Mouse (Mus musculus) midbrain, embryonic 16.5 days (tissue): ENCODE measurements around the gene Ceacam1. TPM values are rescaled to one million over a fixed set of nuclear protein-coding genes. Genes with fewer than 3 reads are reported as not detected.

Source experiments
- ATAC-seq: fragments of 200-750 bp; cut with Nextera tagmentation; 2 replicates; pipeline ENCODE4 v1.8.0; 2017; ENCODE audit warnings: moderate TSS enrichment
- H3K27ac ChIP-seq: fragments of 300-500 bp; sonication (generic); 2 replicates; pipeline ENCODE4 v1.5.1; 2014; ENCODE audit warnings: mild to moderate bottlenecking, low read length, mixed read lengths
- H3K27me3 ChIP-seq: fragments of 300-500 bp; sonication (generic); 2 replicates; pipeline ENCODE4 v1.6.1; 2014; ENCODE audit warnings: low read depth, low read length, mixed read lengths; ENCODE audit not compliant: control insufficient read depth, insufficient read depth
- H3K36me3 ChIP-seq: fragments of 300-500 bp; sonication (generic); 2 replicates; pipeline ENCODE4 v1.6.1; 2014; ENCODE audit warnings: mild to moderate bottlenecking, low read length, moderate library complexity, mixed read lengths; ENCODE audit not compliant: control insufficient read depth, insufficient read depth
- H3K4me1 ChIP-seq: fragments of 300-500 bp; sonication (generic); 2 replicates; pipeline ENCODE4 v1.6.1; 2014; ENCODE audit warnings: mild to moderate bottlenecking, low read length, mixed read lengths; ENCODE audit not compliant: control insufficient read depth, insufficient read depth
- H3K4me2 ChIP-seq: fragments of 300-500 bp; sonication (generic); 2 replicates; pipeline ENCODE4 v1.6.1; 2014; ENCODE audit warnings: mild to moderate bottlenecking, low read length, mixed read lengths
- H3K4me3 ChIP-seq: fragments of 300-500 bp; sonication (generic); 2 replicates; pipeline ENCODE4 v1.5.1; 2014; ENCODE audit warnings: low read depth, mild to moderate bottlenecking, low read length, moderate library complexity, mixed read lengths
- H3K9ac ChIP-seq: fragments of 300-500 bp; sonication (generic); 2 replicates; pipeline ENCODE4 v1.6.1; 2014; ENCODE audit warnings: low read depth, low read length, mixed read lengths
- H3K9me3 ChIP-seq: fragments of 300-500 bp; sonication (generic); replicated peaks from 2 replicates; pipeline ENCODE4 v1.6.1; 2014; ENCODE audit warnings: mild to moderate bottlenecking, low read length, mixed read lengths; ENCODE audit not compliant: control insufficient read depth, poor library complexity, severe bottlenecking
- WGBS: fragments of 180-500 bp; shearing (Covaris S2); extraction: QIAGEN DNeasy Blood & Tissue Kit; methylation state at CpG from one replicate; pipeline ENCODE4 v1.1.7; 2014; 5-methylcytosine and 5-hydroxymethylcytosine counted together
- polyA plus RNA-seq: library from polyadenylated mRNA; unstranded; fragments of >200 nt; fragmentation: Nextera tagmentation; extraction: Ambion mirVana; gene quantifications from 2 replicates; pipeline ENCODE4 v1.2.1, GENCODE M21; 2015

Ceacam1 gene
- polyA plus RNA-seq, 1 experiment from 2014 or later, result 0.87 TPM

GRCm38 (mm10) chr7:25424429-25424828 lies 53.0 kb downstream of the Ceacam1 start:
- WGBS, result 34% methylated on average over 4 of the region's 4 CpGs
- ATAC-seq, result peak; percentile 67
- no peak overlapping the region for H3K27ac ChIP-seq

GRCm38 (mm10) chr7:25422286-25422841 lies 55.0 kb downstream of the Ceacam1 start:
- H3K9ac ChIP-seq, result no peak overlapping the region
- no peak overlapping the region for H3K4me3 ChIP-seq
- H3K4me2 ChIP-seq, result no peak overlapping the region
- no peak overlapping the region for H3K27ac ChIP-seq
- no peak for ATAC-seq
- WGBS, result 73% methylated on average over 16 of the region's 16 CpGs
- no peaks in the 10 kb centered on the region for H3K27me3 ChIP-seq
- no peaks in the 10 kb centered on the region for H3K36me3 ChIP-seq
- no peaks in the 10 kb centered on the region for H3K4me1 ChIP-seq
- no peaks in the 10 kb centered on the region for H3K9me3 ChIP-seq

More at GRCm38 (mm10) chr7:25424429-25424828, 53.0 kb downstream of the Ceacam1 start:
- no peaks in the 10 kb centered on the region for H3K36me3 ChIP-seq
- no peaks in the 10 kb centered on the region for H3K9me3 ChIP-seq
- no peaks in the 10 kb centered on the region for H3K27me3 ChIP-seq
- H3K4me1 ChIP-seq, result no peaks in the 10 kb centered on the region
- H3K4me2 ChIP-seq, result no peak overlapping the region
- H3K9ac ChIP-seq, result no peak overlapping the region
- no peak overlapping the region for H3K4me3 ChIP-seq

GRCm38 (mm10) chr7:25419943-25420342 lies 57.5 kb downstream of the Ceacam1 start:
- Histone ChIP-seq H3K9me3 (no peaks in the 10 kb centered on the region), H3K9ac (no peak overlapping the region), H3K4me3 (no peak overlapping the region), H3K27me3 (no peaks in the 10 kb centered on the region), H3K4me1 (no peaks in the 10 kb centered on the region), H3K4me2 (no peak overlapping the region), H3K27ac (no peak overlapping the region), H3K36me3 (no peaks in the 10 kb centered on the region)
- 92% methylated on average over 4 of the region's 4 CpGs for WGBS
- ATAC-seq, result no peak

- no peaks in the 10 kb centered on the region for H3K36me3 ChIP-seq
- H3K4me3 ChIP-seq, result no peak overlapping the region
- H3K4me2 ChIP-seq, result no peak overlapping the region
- no peaks in the 10 kb centered on the region for H3K4me1 ChIP-seq
- no peaks in the 10 kb centered on the region for H3K9me3 ChIP-seq
- WGBS, result 79% methylated on average over 8 of the region's 8 CpGs
- no peak overlapping the region for H3K9ac ChIP-seq
- no peaks in the 10 kb centered on the region for H3K27me3 ChIP-seq
- no peak for ATAC-seq
- no peak overlapping the region for H3K27ac ChIP-seq
Measured at GRCm38 (mm10) chr7:25419536-25419935, 57.9 kb downstream of the Ceacam1 start.

- whole genome bisulfite sequencing, result 68% methylated on average over 1 of the region's 1 CpGs
Measured at GRCm38 (mm10) chr7:25417597-25417996, 59.8 kb downstream of the Ceacam1 start.

GRCm38 (mm10) chr7:25412833-25413441 lies 64.5 kb downstream of the Ceacam1 start, which contains the start of gene Cxcl17:
TSS of gene Cxcl17 (minus strand) at chr7:25412886.
- H3K4me2 ChIP-seq, result no peak within 1 kb of the TSS
- H3K27ac ChIP-seq, result no peak within 1 kb of the TSS
- ATAC-seq, result no peak
- H3K27me3 ChIP-seq, result no peaks in the 10 kb centered on the region
- H3K9ac ChIP-seq, result no peak within 1 kb of the TSS
- no peaks in the 10 kb centered on the region for H3K4me1 ChIP-seq
- H3K9me3 ChIP-seq, result no peaks in the 10 kb centered on the region
- 58% methylated on average over 7 of the region's 7 CpGs for WGBS
- no peak within 1 kb of the TSS for H3K4me3 ChIP-seq
- H3K36me3 ChIP-seq, result no peaks in the 10 kb centered on the region

More at GRCm38 (mm10) chr7:25417597-25417996, 59.8 kb downstream of the Ceacam1 start:
- H3K9ac ChIP-seq, result no peak overlapping the region
- H3K4me1 ChIP-seq, result no peaks in the 10 kb centered on the region
- no peak overlapping the region for H3K27ac ChIP-seq
- no peaks in the 10 kb centered on the region for H3K9me3 ChIP-seq
- no peaks in the 10 kb centered on the region for H3K36me3 ChIP-seq
- H3K27me3 ChIP-seq, result no peaks in the 10 kb centered on the region
- no peak for ATAC-seq
- H3K4me3 ChIP-seq, result no peak overlapping the region
- no peak overlapping the region for H3K4me2 ChIP-seq

GRCm38 (mm10) chr7:25411861-25412260 lies 65.5 kb downstream of the Ceacam1 start:
- Histone ChIP-seq H3K36me3 (no peaks in the 10 kb centered on the region), H3K9ac (no peak overlapping the region), H3K4me2 (no peak overlapping the region), H3K27ac (no peak overlapping the region), H3K4me1 (no peaks in the 10 kb centered on the region), H3K27me3 (no peaks in the 10 kb centered on the region), H3K4me3 (no peak overlapping the region), H3K9me3 (no peaks in the 10 kb centered on the region)
- WGBS, result 91% methylated on average over 3 of the region's 3 CpGs
- ATAC-seq, result no peak

Other genes starting within 250 kb of the Ceacam1 start
- 16.2 and 17.8 TPM in 2 replicates for gene Gsk3a, start 239.8 kb downstream of the Ceacam1 start, polyA plus RNA-seq
- gene Erf, start 226.8 kb downstream of the Ceacam1 start, polyA plus RNA-seq, result 2.3 and 2.8 TPM in 2 replicates
- gene Cic, start 209.9 kb downstream of the Ceacam1 start, polyA plus RNA-seq, result 33.8 and 38.8 TPM in 2 replicates
- gene Pafah1b3, start 179.6 kb downstream of the Ceacam1 start, polyA plus RNA-seq, result 672 and 703 TPM in 2 replicates
- gene Prr19, start 176.2 kb downstream of the Ceacam1 start, polyA plus RNA-seq, result 4.3 and 5.6 TPM in 2 replicates
- gene Tmem145, start 171.5 kb downstream of the Ceacam1 start, polyA plus RNA-seq, result 83.8 and 98.0 TPM in 2 replicates
- 23.2 and 23.4 TPM in 2 replicates for gene Megf8, start 160.4 kb downstream of the Ceacam1 start, polyA plus RNA-seq
- not detected in 2 replicates for gene Cnfn, start 107.9 kb downstream of the Ceacam1 start, polyA plus RNA-seq
- 9.8 and 12.5 TPM in 2 replicates for gene Lipe, start 78.9 kb downstream of the Ceacam1 start, polyA plus RNA-seq
- 0.48 and 1.0 TPM in 2 replicates for gene Cxcl17, start 64.7 kb downstream of the Ceacam1 start, polyA plus RNA-seq
- 0.32 TPM in 1 of 2 replicates, not detected in the other for gene Ceacam2, start 62.3 kb upstream of the Ceacam1 start, polyA plus RNA-seq
- not detected in 2 replicates for gene Erich4, start 138.3 kb upstream of the Ceacam1 start, polyA plus RNA-seq
- gene Dmac2, start 141.8 kb upstream of the Ceacam1 start, polyA plus RNA-seq, result 44.5 and 48.7 TPM in 2 replicates
- 0.64 and 0.73 TPM in 2 replicates for gene B3gnt8, start 149.1 kb upstream of the Ceacam1 start, polyA plus RNA-seq
- 38.2 and 41.4 TPM in 2 replicates for gene Bckdha, start 181.4 kb upstream of the Ceacam1 start, polyA plus RNA-seq
- 35.2 and 35.4 TPM in 2 replicates for gene Exosc5, start 181.6 kb upstream of the Ceacam1 start, polyA plus RNA-seq
- 61.6 and 90.5 TPM in 2 replicates for gene Tmem91, start 197.6 kb upstream of the Ceacam1 start, polyA plus RNA-seq
- gene B9d2, start 203.2 kb upstream of the Ceacam1 start, polyA plus RNA-seq, result 40.0 and 49.8 TPM in 2 replicates
- gene Tgfb1, start 209.4 kb upstream of the Ceacam1 start, polyA plus RNA-seq, result 0.21 and 0.78 TPM in 2 replicates
- gene Ccdc97, start 241.5 kb upstream of the Ceacam1 start, polyA plus RNA-seq, result 32.1 and 36.8 TPM in 2 replicates